Mouse (Mus musculus) limb, embryonic 10.5 days (tissue): Measurements from ENCODE around the gene Farp1. TPM values are rescaled to one million over a fixed set of nuclear protein-coding genes. Genes with fewer than 3 reads are reported as not detected.

Experiments used
- DNase-seq: peaks from one replicate; pipeline ENCODE4 v3.0.0-alpha.2; 2017; ENCODE audit warnings: low spot score
- H3K27ac ChIP-seq: fragments of 300-500 bp; sonication (generic); 2 replicates; pipeline ENCODE4 v1.5.1; 2016; ENCODE audit warnings: mild to moderate bottlenecking
- H3K27me3 ChIP-seq: fragments of 300-500 bp; sonication (generic); 2 replicates; pipeline ENCODE4 v1.6.1; 2016; ENCODE audit warnings: low read depth, mild to moderate bottlenecking; ENCODE audit not compliant: poor library complexity, severe bottlenecking
- H3K36me3 ChIP-seq: fragments of 300-500 bp; sonication (generic); 2 replicates; pipeline ENCODE4 v1.6.1; 2016; ENCODE audit warnings: mild to moderate bottlenecking, moderate library complexity
- H3K4me1 ChIP-seq: fragments of 300-500 bp; sonication (generic); 2 replicates; pipeline ENCODE4 v1.6.1; 2016
- H3K4me3 ChIP-seq: fragments of 300-500 bp; sonication (generic); 2 replicates; pipeline ENCODE4 v1.5.1; 2016; ENCODE audit warnings: mild to moderate bottlenecking, moderate library complexity
- H3K9me3 ChIP-seq: fragments of 300-500 bp; sonication (generic); replicated peaks from 2 replicates; pipeline ENCODE4 v1.6.1; 2016; ENCODE audit warnings: mild to moderate bottlenecking
- WGBS: fragments of 180-500 bp; shearing (Covaris S2); methylation state at CpG from one replicate; pipeline ENCODE4 v1.1.7; 2016; 5-methylcytosine and 5-hydroxymethylcytosine counted together
- polyA plus RNA-seq: library from polyadenylated mRNA; unstranded; fragments of >200 nt; fragmentation: Nextera tagmentation; extraction: Ambion mirVana; gene quantifications from 2 replicates; pipeline ENCODE4 v1.2.1, GENCODE M21; 2016

Gene Farp1
- polyA plus RNA-seq, 1 experiment from 2014 or later, result 53.2 TPM

DNA sequence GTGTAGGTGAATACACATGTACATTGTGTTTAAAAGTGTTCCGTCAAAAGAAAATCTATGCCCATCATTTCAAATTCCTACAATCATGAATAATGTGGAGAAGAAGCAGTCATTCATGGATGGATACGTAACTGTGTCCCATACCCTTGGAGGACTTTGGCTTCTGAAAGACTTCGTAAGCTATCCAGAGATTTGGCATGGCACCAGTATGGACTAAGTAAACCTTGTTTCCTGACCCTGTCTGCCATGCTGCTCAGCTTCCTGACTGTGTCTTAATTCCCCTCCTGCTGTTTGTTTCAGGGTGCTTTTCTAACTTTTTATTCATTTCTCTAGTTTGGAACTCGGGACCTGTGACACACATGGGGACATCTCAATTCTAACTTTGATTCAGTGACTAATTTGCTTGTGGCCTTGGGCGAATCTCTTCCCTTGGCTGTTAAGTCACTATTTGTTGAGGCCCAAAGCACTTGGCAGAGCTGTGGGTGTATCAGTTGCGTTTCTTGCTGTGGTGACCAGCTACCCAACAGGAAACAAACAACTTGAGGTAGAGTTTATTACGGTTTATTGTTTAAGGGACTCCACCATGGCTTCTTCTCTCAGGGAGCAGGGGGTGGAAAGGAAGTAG is 108.9 kb downstream of the Farp1 start:
- no peak overlapping the region for H3K27ac ChIP-seq
- no peaks in the 10 kb centered on the region for H3K27me3 ChIP-seq
- H3K4me1 ChIP-seq, result peaks cover 49% of the 10 kb centered on the region
- DNase-seq, result no peak
- H3K9me3 ChIP-seq, result no peaks in the 10 kb centered on the region
- WGBS, result 89% methylated on average over 7 of the region's 7 CpGs
- H3K4me3 ChIP-seq, result no peak overlapping the region
- H3K36me3 ChIP-seq, result peaks cover 15% of the 10 kb centered on the region

DNA sequence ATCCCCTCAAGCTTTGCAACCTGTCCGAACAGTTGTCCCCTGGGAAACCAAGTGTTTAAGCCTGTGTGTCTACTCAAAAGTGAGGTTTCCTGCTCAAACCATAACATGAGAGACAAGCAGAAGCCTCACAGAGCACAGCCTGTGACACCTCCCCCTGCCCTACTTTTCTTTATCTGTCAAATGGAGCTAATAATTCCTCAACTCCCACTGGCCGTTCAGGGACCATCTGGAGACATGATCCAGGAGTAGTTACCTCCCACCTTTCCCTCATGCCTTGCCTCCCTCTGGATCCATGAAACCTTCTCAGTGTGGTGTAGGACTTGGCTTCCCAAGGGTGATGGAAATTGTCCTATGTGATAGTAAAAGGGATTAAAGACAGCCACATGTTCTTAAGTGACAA is 109.5 kb downstream of the Farp1 start:
- no peak overlapping the region for H3K27ac ChIP-seq
- 56% methylated on average over 2 of the region's 2 CpGs for WGBS
- H3K36me3 ChIP-seq, result peaks cover 14% of the 10 kb centered on the region; the same call in 1 of the 2 replicates
- H3K9me3 ChIP-seq, result no peaks in the 10 kb centered on the region
- no peak for DNase-seq
- no peaks in the 10 kb centered on the region for H3K27me3 ChIP-seq
- H3K4me1 ChIP-seq, result peaks cover 45% of the 10 kb centered on the region
- H3K4me3 ChIP-seq, result no peak overlapping the region

DNA sequence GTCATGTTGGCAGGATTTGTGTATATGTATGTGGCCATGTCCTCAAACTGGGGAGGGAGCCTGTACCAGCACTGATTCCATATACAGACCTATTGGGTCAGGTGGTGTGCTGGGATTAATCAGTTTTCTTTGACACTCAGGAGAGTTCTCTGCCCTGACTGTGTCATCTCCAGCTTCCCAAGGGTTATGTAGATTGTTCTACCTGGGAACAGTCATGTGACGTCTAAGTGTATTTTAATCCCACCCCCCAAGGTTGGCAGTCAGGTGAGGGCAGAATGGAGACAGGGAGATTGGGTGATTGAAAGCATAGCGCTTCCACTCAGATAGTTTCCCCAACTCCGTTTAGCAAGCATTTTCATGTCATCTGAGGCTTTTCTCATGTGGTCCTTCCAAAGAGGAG is 110.3 kb downstream of the Farp1 start:
- Histone ChIP-seq H3K4me3 (no peak overlapping the region), H3K9me3 (no peaks in the 10 kb centered on the region), H3K27me3 (no peaks in the 10 kb centered on the region), H3K27ac (no peak overlapping the region), H3K36me3 (peaks cover 14% of the 10 kb centered on the region; the same call in 1 of the 2 replicates), H3K4me1 (peaks cover 47% of the 10 kb centered on the region)
- DNase-seq, result no peak
- WGBS, result 53% methylated on average over 3 of the region's 3 CpGs

DNA sequence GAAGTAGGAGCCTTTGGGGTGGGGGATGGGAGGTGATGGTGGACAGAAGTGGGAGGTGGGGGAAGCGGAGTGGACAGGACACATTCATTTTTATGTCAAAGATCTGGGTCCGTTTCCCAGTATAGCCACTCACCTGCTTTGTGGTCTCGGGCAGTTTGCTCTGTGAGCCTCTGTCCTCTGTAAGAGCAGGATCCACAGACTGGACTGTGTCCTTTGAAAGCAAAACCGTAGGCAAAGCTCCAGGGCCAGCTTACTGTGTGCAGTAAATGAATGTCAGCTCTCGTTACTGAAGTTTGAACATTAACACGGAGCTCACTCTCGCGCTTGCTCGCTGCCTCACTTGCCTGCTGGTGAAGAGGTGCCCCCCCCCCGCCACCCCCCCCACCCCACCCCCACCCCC is 110.7 kb downstream of the Farp1 start:
- DNase-seq, result no peak
- H3K27me3 ChIP-seq, result no peaks in the 10 kb centered on the region
- no peak overlapping the region for H3K4me3 ChIP-seq
- H3K4me1 ChIP-seq, result peaks cover 49% of the 10 kb centered on the region
- no peaks in the 10 kb centered on the region for H3K9me3 ChIP-seq
- WGBS, result 25% methylated on average over 10 of the region's 10 CpGs
- peaks cover 16% of the 10 kb centered on the region for H3K36me3 ChIP-seq
- H3K27ac ChIP-seq, result peak overlapping the region; percentile 56; the same call in 1 of the 2 replicates

DNA sequence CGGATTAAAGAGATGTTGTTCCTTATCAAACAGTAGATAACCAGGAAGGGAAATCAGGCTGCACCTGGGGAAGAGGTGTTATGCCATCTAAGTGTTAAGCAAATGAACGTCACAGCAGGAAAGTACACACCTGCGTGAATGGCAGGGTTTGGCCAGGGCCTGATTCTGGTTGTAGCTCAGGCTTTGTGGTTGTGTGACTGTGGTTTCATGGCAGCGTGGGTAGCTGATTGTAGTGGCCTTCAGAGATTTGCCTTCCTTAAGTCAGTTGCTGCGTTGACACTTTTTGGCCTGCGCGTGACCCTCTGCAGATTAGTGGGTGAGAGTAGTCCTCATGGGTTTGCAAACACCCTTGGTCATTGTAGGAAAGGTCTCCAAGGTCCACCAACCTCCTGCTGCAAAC is 111.2 kb downstream of the Farp1 start:
- Histone ChIP-seq H3K36me3 (peaks cover 19% of the 10 kb centered on the region), H3K9me3 (no peaks in the 10 kb centered on the region), H3K27ac (no peak overlapping the region), H3K4me3 (no peak overlapping the region), H3K4me1 (peaks cover 54% of the 10 kb centered on the region), H3K27me3 (no peaks in the 10 kb centered on the region)
- DNase-seq, result no peak
- WGBS, result 54% methylated on average over 7 of the region's 7 CpGs

DNA sequence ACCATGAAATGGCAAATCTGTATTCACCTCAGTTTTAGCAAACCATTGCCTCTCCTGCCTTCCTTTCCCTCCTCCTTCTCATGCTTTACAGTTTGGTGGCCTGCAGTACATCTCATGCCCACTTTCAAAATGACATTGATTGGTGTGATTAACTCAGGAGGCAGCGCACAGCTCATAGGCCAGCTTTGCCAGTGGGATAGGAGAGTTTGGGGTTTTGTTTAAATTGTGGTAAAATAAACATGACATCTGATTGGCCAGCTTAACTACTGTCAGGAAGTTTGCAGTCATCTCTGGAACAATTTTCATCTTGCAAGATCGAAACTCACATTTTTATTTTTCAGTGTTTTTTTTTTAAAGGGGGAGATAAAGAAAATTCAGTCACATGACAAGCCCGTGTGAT is 112.0 kb downstream of the Farp1 start:
- H3K36me3 ChIP-seq, result peaks cover 19% of the 10 kb centered on the region; the same call in 1 of the 2 replicates
- H3K4me3 ChIP-seq, result no peak overlapping the region
- H3K9me3 ChIP-seq, result no peaks in the 10 kb centered on the region
- WGBS, result 81% methylated on average over 3 of the region's 3 CpGs
- H3K4me1 ChIP-seq, result peaks cover 63% of the 10 kb centered on the region
- H3K27me3 ChIP-seq, result no peaks in the 10 kb centered on the region
- DNase-seq, result no peak
- H3K27ac ChIP-seq, result 0 out of 2 replicates have a peak overlapping the region, but pooled peaks have one; percentile 9

DNA sequence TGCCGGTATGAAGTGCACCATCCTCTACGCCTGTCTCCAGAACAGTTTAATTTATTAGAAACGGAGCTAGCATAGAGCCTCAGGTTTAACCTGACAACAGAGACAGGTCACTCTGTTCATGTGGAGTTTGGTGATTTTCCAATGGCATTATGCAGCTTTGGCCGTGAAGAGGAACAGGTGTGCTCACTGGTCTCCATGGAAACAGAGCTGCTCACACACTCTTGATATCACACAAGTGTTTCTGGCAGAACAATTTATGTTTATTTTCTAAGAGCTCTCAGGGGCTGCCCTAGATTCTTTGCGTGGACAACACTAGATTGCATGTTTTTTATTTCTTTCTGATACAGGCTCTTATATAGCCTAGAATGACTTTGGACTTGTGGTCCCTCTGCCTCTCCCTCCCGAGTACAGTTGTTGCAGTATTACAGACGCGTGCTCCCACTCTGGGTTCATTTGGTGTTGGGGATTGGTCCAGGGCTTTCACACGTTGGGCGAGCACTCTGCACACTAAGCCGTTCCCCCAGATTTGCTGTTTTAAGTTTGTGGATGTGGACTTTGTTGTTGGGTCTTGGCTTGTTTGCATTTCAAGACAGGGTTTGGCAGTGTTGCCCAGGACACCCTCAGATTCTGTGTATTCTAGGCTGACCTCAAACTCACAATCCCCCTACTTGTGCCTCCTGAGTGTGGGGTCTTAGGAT is 113.2 kb downstream of the Farp1 start:
- no peak for DNase-seq
- no peaks in the 10 kb centered on the region for H3K27me3 ChIP-seq
- H3K9me3 ChIP-seq, result no peaks in the 10 kb centered on the region
- H3K27ac ChIP-seq, result no peak overlapping the region
- 94% methylated on average over 11 of the region's 11 CpGs for WGBS
- H3K4me1 ChIP-seq, result peaks cover 74% of the 10 kb centered on the region
- H3K36me3 ChIP-seq, result peaks cover 19% of the 10 kb centered on the region; the same call in 1 of the 2 replicates
- no peak overlapping the region for H3K4me3 ChIP-seq

DNA sequence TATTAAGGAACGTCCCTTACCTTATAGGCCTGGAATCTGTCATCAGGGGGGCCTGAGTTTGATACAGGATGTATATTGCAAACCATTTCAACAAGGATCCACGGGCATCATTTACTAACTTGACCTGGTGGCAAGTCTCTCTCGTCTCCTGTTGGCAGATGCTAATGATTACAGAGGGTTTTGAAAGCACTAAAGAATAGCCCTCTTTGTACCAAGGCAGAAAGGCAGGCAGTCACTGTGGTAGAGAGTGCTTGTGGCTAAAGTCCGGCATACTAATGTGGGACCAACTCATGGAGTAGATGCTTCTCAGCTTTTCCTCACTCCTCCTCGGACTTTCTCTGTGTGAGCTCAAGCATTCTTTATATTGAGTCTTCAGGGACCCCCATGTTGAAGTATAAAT is 115.0 kb downstream of the Farp1 start:
- Histone ChIP-seq H3K27ac (no peak overlapping the region), H3K36me3 (peaks cover 12% of the 10 kb centered on the region; the same call in 1 of the 2 replicates), H3K4me1 (peaks cover 77% of the 10 kb centered on the region), H3K27me3 (no peaks in the 10 kb centered on the region), H3K4me3 (no peak overlapping the region), H3K9me3 (no peaks in the 10 kb centered on the region)
- 82% methylated on average over 5 of the region's 5 CpGs for WGBS
- no peak for DNase-seq

DNA sequence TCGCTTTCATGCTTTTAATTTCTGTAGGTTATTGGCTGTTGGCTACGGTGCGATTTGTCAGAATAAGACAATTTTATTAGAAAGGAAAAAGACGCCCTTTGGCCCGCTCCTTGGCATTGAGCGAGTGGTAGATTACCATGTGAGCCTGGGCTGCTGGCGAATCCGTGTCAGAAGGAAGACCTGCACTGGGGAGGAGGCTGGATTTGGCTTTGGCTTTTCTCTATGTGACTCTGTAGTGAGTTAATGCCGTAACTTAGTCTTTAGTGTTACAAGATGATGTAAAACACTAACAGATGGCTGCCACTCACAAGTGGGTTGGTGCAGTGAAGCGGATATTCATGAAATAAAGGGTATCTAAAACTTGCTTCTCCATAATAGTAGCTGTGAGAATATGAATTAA is 116.8 kb downstream of the Farp1 start:
- no peak overlapping the region for H3K27ac ChIP-seq
- H3K9me3 ChIP-seq, result no peaks in the 10 kb centered on the region
- no peak for DNase-seq
- peaks cover 21% of the 10 kb centered on the region for H3K36me3 ChIP-seq
- H3K4me1 ChIP-seq, result peaks cover 60% of the 10 kb centered on the region
- H3K27me3 ChIP-seq, result no peaks in the 10 kb centered on the region
- H3K4me3 ChIP-seq, result no peak overlapping the region
- WGBS, result 86% methylated on average over 10 of the region's 10 CpGs

DNA sequence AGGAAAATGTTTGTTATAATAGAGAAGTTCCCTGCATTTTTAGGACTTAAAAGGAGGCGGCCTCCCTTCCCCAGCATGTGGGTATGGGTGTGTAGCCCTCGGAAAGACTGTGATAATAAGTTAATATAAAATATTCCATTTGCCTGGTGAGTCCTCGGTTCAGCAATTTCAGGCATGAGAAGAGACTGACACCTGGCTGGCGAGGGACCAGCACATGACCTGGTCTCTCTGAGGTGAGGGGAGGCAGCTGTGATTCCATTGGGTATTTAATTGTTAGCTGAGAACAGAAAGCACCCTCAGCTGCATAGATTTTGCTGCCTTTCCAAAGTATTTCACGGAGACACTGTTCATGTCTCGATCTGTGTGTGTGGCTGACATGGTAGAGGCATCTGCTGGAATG is 117.8 kb downstream of the Farp1 start:
- H3K4me3 ChIP-seq, result no peak overlapping the region
- H3K9me3 ChIP-seq, result no peaks in the 10 kb centered on the region
- H3K4me1 ChIP-seq, result peaks cover 53% of the 10 kb centered on the region
- 88% methylated on average over 6 of the region's 6 CpGs for WGBS
- no peak for DNase-seq
- no peaks in the 10 kb centered on the region for H3K27me3 ChIP-seq
- H3K36me3 ChIP-seq, result peaks cover 23% of the 10 kb centered on the region
- H3K27ac ChIP-seq, result peak overlapping the region; percentile 42; the same call in 1 of the 2 replicates

DNA sequence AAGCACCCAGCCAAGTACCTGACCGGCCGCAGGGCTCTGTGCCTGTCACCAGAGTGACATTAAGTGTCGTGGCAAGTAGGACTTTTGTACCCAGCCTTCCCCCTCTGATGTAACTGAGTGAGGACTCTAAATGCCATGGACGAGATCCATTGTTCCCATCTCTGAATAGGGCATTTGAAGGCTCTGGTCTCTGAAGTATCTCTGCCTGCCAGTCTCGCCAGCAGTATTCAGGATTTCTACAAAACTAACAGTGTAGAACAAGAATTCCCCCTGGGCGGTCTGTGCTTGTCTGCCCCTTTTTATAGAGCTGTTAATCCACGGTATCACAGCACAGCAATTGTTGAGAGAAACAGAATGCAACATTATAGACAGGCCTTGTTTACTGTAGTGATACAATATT is 118.3 kb downstream of the Farp1 start:
- peaks cover 50% of the 10 kb centered on the region for H3K4me1 ChIP-seq
- peaks cover 22% of the 10 kb centered on the region for H3K36me3 ChIP-seq
- no peak for DNase-seq
- WGBS, result 66% methylated on average over 7 of the region's 7 CpGs
- H3K4me3 ChIP-seq, result no peak overlapping the region
- H3K27me3 ChIP-seq, result no peaks in the 10 kb centered on the region
- H3K27ac ChIP-seq, result peak overlapping the region; percentile 42; the same call in 1 of the 2 replicates
- no peaks in the 10 kb centered on the region for H3K9me3 ChIP-seq

DNA sequence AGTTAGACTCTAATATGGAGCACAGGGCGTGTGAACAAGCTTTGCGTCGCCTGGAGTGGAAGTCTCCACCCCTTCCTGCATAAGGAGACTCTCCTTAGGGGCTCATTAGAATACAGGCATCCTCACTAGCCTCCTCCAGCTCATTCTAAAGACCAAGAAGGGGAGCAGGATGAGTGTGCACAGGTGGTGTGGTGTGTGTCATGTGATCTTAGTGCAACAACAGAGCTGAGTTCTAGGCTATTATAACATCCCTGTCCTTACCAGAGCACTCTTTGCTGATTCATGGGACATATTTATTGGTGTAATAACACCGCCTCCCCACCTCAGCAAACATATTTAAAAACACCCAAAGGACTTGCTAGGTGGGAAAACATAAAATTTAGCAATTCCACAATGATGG is 120.2 kb downstream of the Farp1 start:
- no peaks in the 10 kb centered on the region for H3K9me3 ChIP-seq
- peaks cover 50% of the 10 kb centered on the region for H3K4me1 ChIP-seq
- DNase-seq, result no peak
- H3K27me3 ChIP-seq, result no peaks in the 10 kb centered on the region
- H3K27ac ChIP-seq, result no peak overlapping the region
- H3K4me3 ChIP-seq, result no peak overlapping the region
- H3K36me3 ChIP-seq, result peaks cover 20% of the 10 kb centered on the region
- 86% methylated on average over 4 of the region's 4 CpGs for WGBS

DNA sequence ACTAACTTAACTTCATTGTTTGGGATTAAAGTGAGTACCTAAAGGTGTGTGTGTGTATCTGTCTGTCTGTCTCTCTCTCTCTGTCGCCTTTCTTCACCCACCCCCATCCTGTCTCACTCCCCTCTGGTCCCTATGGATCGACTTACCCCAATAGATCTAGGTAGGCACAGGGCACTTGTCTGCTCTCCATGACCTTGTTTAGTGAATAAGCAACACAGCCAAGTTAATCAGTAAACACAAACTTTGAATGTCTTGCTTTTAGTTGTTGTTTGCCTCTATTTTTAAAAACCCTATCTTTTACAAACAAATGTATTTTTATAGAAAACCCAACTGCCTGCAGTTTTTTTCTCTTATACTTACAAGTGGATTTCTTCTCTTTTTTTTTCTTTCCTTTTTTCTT is 123.6 kb downstream of the Farp1 start:
- Histone ChIP-seq H3K4me3 (no peak overlapping the region), H3K27ac (no peak overlapping the region), H3K27me3 (no peaks in the 10 kb centered on the region), H3K4me1 (peaks cover 17% of the 10 kb centered on the region), H3K36me3 (peaks cover 27% of the 10 kb centered on the region), H3K9me3 (no peaks in the 10 kb centered on the region)
- WGBS, result 84% methylated on average over 2 of the region's 2 CpGs
- no peak for DNase-seq
